Mouse (Mus musculus) kidney, adult 18-20 months (tissue): Measurements from ENCODE around the gene Wars2.

Source experiments
- DNase-seq: peaks from one replicate; pipeline ENCODE4 v3.0.0; 2021

The Wars2 gene

DNA sequence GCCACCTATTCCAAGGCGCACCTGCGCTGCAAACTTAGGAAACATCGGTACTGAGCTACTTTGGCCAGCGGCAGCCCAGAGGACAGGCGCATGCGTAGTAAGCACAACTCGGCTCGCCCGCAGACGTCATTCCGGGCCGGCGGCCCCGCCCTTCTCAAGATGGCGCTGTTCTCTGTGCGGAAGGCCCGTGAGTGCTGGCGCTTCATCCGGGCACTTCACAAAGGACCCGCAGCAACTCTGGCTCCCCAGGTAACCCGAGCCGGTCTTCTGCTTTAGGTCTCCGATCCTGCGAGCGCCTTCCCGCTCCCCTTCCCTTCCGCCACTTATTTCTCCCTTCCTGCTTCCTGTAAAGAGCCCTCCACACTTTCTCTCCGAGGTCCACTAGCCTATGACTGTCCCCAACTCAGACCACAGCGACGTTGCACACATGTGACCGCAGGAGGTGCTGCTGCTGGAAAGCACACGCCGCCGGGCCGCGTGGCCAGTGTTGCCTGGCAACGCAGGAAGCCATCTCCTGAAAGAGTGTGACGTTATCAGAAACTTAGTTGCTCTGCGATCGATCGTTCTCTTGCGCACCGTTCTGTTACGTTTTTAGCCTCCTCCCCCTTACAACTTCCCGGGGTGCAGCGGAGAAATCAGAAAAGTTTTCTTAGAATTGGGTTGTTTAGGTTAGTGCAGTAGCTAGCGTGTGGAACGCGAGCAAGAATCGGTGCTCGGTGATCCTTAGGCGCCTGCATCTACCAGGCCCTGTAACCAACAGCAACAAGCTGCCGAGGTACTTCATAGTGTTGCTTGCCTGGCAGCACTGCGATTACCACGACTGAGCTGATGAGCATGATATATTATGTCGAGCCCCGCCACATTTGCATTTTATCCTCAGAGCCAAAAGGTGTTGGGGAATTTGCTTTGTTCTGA is at the start of gene Wars2:
Wars2 (plus strand) TSS at position 129 of the 915 bp plus-strand sequence.
- peak; percentile 96 for DNase-seq

DNA sequence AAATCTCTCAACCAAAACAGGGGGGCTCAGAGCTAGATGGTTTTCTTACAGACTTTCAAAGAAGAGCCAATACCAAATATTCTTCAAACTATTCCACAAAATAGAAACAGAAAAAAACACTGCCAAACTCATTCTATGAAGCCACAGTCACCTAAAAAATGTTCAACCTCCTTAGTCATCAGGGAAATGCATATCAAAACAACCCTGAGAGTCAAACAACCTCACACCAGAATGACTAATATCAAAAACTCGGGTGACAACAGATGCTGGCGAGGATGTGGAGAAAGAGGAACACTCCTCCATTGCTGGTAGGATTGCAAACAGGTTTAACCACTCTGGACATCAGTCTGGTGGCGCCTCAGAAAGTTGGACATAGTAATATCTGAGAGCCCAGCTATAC is 44.1 kb upstream of the Wars2 start:
- DNase-seq: no peak

- peak; percentile 17 for DNase-seq
Observed at GRCm38 (mm10) chr3:99110353-99111213, 30.3 kb upstream of the Wars2 start.

DNA sequence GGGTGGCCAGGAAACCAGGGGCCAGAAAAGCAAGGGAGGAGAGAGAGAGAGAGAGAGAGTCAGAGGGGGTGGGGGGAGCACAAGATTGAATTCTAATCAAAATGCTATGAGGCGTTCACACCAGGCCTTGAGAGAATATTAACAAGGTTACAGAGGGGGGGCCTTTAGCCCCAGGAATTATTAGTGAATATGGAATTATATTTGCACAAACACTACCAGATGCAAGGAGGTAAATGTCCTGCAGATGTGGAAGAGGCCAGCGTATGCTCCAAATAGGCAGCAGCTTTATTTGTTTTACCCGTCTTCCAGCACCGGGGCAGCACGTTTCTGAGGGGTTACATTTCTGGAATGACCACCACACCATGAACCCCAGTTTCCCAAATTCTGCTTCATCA is 29.7 kb upstream of the Wars2 start:
- no peak for DNase-seq

GRCm38 (mm10) chr3:99113266-99113837 is 27.5 kb upstream of the Wars2 start:
- no peak for DNase-seq

DNA sequence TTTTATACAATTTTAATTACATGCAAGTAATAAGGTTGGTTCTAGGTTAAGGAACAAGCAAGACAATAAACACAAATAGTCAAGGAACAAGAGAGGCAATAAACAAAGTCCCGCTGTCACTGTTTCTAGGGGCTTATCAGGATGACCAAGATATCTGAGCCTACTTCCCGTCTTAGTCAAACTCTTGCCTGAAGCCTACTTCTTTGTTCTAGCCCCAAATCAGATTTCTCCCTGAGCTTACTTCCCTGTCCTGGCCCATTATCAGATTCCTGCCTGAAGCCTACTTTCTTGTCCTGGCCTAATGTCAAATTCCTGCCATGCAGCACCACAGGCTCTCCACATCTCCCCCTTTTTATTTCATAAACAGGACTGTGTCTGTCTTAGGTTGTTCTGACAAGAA is 19.9 kb upstream of the Wars2 start:
- DNase-seq: no peak

- DNase-seq: no peak
Observed at GRCm38 (mm10) chr3:99130521-99130920, 10.3 kb upstream of the Wars2 start.

DNA sequence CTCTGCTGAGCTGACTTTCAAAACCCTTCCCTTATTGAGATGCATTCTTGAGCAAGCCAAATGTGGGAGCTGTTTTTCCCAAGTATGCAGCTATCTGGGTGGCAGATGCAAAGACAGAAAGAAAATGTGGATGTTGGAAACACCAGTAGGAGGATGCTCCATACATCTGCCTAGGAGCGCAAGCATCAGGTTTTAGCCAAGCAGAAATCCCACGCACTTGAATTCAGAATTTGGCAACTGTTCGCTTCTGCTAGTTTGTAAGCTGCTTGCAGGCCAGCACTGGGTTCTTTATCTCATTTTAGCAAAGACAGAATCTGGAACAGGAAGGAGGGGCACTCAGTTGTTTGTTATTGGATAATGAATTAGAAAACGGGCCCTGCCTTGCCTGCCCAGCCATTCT is 8.9 kb upstream of the Wars2 start:
- DNase-seq: no peak

DNA sequence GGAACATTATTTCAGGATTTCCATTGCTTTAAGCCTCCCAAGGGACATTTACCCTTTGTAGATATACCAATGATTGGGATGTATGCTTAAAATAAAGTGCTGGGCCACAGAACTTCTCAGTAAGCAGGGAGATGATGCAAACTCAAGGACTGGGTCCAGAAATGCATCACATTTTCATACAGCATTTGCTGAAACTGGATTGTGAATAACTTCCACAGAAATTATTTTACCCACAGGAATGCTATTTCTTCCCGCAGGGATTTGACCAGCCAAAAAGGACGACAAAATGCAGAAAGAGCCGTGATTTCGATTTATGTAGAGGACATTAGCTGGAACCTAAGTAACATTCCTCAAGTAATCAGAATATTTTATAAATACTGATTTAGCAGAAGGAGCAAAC is 7.0 kb upstream of the Wars2 start:
- no peak for DNase-seq

DNA sequence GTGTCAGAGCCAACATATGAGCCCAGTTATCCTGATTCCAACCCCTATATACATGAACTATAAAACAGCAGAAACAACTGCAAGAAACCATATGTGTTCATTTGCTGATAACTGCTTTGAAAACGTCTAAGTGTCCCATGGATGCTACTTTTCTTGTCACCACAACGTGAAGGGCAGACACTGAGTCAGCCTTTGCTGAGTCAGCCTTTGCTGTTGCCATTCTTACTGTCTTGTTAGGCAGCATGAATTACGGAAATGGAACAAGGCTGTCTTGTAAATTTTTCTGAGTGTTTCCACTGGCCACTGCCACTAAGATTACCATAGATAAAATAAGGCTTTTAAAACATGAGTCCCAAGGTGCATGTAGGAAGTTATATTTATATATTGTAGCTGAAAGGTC is 7.0 kb downstream of the Wars2 start:
- no peak for DNase-seq

DNA sequence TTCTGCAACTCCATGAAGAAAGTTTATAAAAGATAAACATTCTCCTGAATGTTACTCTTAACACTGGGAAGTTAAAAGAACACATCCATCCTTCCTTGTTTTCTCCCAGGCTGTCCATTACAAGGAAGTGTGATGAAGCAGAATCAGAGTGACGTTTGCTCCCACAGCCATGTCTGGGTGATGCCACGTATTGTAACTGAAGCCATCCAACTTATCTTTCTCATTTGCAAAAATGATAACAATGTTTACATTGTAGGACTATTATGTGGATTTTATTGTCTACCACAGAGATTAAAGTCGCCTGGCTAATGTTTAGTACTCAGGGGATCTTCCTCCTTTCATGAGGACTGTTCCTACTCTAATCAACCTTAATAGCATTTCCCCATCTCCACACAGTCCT is 8.2 kb downstream of the Wars2 start:
- DNase-seq: no peak

DNA sequence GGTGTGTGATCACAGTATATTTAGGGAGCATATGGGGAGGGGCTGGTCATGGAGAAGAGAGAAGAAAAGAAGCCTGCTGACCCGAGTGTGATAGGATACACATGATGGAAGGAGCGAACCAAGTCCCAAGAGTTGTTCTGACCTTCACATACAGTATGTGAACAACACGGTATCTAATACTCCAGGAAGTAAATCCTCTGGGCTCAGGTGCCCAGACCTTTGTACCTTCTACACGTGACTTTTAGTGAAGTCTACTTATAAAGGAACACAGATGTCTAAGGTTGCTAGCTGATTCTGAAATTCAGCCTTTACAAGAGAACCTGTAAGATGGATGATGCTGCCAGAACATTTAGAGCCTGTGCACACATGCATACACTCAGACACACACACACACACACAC is 15.4 kb downstream of the Wars2 start:
- DNase-seq: no peak

GRCm38 (mm10) chr3:99156987-99157386 is 16.1 kb downstream of the Wars2 start:
- DNase-seq: no peak

GRCm38 (mm10) chr3:99157451-99158015 is 16.7 kb downstream of the Wars2 start:
- DNase-seq: no peak

DNA sequence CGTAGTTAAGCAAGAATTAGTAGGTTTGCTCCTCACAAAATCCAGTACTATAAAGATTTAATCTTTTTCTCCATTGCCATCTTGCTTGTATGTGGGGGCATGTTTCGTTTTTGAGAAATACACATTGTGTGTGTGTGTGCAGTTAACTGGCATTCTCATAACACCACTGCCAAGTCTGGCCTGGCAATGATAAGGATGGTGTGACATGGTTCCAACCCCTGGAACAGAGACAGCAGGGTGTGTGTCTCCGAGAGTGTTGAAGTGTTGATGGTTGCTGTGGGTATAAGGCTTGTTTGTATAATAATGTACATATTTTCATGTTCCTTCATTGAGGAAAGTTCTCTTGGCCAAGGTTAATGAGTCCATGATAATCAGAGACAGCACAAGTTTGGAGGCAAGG is 19.1 kb downstream of the Wars2 start:
- DNase-seq: no peak

DNA sequence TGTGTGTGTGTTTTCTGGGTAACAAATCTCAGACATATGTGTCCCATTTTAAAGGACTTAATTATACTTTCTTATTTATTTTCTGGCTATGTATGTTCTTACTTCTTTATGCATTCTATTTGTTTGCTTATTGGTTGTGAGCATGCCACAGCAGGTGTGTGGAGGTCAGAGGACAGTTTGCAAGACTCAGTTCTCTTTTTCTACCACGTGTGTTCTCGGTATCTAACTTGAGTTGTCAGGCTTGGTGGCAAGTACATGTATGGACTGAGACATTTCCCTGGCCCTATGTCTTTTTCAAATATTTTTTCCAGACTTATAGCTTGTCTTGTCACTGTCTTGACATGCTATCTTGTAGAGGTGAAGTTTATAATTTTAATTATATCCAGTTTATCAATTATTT is 21.3 kb downstream of the Wars2 start:
- no peak for DNase-seq

DNA sequence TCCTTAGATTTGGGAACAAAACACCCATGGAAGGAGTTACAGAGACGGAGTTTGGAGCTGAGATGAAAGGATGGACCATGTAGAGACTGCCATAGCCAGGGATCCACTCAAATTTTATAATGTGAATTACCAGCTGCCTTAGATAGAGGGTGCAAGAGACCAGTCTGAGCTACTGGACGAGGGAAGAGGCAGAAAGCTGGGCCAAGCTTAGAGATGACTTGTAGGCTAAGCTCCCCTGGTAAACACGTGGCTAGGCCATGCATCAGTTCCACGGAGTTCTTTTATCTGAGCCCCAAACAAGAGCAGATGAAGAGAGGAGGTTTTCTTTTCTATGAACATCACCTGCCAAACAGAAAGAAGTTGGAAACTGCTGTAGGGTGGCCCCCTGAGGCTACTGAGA is 26.9 kb downstream of the Wars2 start:
- DNase-seq: no peak

DNA sequence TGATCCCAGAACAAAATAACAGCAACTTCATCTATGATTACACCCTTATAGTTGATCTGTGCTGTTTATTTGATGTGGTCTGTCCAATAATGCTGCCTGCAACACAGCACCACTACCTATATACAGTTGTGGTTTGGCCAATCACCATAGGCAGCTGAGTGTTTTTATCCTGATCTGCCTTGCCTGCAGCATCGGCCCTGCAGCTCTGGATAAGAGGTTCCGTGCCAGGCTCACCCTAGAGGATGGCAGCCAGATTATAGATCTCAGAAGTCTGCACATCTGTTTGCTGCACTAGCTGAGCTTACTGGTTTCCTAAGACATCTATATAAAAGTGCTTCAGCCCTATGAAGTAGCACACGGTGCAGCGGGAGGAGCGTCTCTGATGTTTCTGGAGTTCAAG is 32.3 kb downstream of the Wars2 start:
- DNase-seq: no peak

- no peak for DNase-seq
Observed at GRCm38 (mm10) chr3:99174658-99175304, 33.9 kb downstream of the Wars2 start.

- DNase-seq: no peak
Observed at GRCm38 (mm10) chr3:99183355-99184016, 42.6 kb downstream of the Wars2 start.

GRCm38 (mm10) chr3:99184373-99184772 is 43.5 kb downstream of the Wars2 start:
- DNase-seq: no peak

GRCm38 (mm10) chr3:99188097-99188496 is 47.2 kb downstream of the Wars2 start:
- no peak for DNase-seq
